Mouse (Mus musculus) lung, postnatal 4 days (tissue): ENCODE measurements around the gene Polr2f.
A peak's percentile ranks its signal among the peaks of the same experiment; 100 is the strongest.

Source experiments
- DNase-seq, 2 experiments: peaks; one replicate each; pipeline ENCODE4 v3.0.0; 2021

The Polr2f gene

DNA sequence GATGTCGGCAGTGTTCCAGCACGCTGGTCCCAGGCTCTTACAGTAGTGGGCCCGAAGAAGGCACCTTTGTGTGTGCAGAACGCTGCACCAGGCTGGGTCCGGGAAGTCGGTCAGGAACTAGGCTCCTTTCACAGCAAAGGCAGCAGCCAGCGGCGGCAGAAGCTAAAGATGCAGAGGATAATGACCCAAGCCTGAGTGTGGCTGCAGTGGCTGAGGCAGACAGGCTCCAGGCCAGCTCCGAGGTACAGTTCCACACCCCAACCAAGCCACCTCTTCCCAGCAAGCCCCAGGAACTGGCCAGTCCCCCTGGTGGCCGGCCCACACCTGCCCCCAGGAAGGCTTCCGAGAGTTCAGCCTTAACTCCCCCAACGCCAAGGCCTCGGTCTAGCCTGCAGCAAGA is 18.3 kb upstream of the Polr2f start:
- no peak for DNase-seq

DNA sequence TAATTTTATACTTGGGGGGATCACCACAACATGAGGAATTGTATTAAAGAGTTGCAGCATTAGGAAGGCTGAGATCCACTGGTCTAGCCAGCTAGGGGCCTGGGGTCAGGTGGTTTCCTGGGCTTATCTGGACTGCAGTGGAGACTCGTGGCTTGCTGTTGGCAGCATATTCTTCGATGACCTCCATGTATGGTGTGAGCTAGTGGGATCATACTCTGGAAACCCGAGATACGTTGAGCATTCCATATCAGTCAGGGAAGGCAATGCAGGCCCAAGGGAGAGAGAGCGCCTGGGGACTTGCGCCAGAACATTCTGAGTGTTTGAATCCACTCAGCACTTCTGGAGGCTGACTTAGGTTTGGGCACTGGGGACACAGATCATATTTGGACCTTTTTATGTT is 17.1 kb upstream of the Polr2f start:
- no peak for DNase-seq

DNA sequence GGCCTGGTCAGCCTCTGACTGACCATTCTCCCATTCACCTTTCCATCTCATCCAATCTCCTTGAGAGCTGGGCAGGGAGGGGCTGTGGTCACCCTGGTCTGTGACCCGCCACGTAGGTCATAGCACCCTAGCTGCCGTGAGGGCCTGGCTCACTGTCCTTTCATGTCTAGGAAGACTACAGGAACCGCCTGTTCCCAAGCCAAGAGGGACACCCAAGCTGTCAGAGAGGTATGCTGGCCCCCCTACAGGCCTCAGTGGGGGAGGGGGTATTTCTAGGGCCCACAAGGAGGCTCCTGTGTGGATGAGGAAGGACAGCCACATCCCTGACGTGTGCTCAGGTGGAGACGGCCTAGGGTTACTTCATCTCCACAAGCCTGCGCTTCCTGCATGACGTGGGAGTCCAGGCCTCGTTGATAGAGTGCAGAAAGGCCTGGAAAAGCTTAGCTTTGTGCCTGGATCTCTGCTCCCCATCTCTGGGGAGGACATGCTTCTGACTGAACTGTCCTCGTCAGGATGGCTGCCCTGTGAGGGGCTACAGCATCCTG is 16.4 kb upstream of the Polr2f start:
- no peak for DNase-seq

- DNase-seq: peak in 1 of 2 experiments; percentile 70
Measured at GRCm38 (mm10) chr15:79126217-79126932, 14.4 kb upstream of the Polr2f start.

DNA sequence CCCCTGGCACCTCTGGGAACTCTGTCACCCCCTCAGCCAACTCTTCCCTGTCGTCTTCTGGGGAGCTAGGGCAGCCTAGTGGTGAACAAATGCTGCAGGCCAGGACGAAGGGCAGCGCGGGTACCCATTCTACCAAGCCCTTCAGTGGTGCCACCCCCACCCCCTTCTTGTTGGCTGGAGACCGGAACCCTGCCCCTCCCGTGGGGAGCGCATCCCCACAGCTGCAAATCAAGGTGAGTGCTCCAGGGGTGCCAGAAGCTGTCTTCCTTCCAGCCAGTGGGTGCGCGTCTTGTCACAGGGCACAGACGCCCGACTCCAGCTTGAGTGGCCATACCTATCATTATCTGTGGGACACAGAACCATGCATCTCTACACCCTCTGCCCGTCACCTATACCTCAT is 13.7 kb upstream of the Polr2f start:
- DNase-seq: no peak

DNA sequence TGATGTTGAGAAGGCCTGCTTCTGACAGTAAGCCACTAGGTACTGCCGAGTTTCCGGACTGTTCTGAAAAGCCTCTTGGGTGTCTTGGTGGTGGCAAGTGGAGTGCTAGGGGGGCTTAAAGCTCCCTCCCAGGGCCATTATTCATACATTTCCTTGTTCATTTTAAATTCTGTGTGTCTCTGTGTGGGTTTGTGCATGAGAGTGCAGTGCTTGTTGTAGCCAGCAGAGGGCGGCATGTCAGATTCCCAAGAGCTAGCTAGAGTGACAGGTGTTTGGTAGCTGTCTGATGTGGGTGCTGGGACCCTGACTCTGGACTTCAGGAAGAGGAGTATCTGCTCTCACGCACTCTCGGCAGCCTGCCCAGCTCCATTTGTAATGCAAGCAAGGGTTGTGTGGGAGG is 12.6 kb upstream of the Polr2f start:
- DNase-seq: no peak

DNA sequence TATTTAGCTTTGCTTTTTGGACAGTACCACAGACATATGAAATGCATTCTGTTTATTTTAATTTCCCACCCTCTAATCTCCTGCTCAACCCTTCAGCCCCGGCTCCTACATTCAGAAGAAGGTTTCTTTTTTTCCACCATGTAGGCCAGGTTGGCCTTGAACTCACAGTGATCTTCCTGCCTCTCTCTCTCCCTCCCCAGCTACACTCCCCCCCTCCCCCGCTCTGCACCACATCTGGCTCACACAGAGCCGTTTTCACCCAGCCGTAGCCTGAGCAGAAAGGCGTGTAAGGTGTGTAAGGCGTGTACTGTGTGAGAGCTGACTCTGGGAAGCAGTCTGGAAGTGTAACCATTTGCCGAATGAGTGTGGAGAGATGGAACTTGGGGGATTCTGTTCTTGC is 11.5 kb upstream of the Polr2f start:
- DNase-seq: no peak

DNA sequence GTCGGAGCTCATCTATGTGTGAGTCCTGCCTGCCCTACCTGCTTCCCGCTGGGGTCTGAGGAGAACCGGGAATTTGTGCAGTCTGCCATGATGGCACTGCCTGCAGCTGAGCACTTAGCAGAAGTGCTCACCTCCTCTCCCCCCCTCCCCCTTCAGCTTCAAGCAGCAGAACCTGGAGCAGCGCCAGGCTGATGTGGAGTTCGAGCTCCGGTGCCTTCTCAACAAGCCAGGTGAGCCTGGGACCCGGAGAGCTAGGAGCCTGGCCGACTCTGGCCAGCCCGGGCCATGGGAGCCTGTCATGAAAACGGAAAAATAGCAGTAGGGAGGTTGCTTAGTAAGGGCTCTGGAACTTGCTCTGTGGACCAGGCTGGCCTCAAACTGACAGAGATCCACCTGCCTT is 10.0 kb upstream of the Polr2f start:
- DNase-seq: peak; percentile 59 to 77

DNA sequence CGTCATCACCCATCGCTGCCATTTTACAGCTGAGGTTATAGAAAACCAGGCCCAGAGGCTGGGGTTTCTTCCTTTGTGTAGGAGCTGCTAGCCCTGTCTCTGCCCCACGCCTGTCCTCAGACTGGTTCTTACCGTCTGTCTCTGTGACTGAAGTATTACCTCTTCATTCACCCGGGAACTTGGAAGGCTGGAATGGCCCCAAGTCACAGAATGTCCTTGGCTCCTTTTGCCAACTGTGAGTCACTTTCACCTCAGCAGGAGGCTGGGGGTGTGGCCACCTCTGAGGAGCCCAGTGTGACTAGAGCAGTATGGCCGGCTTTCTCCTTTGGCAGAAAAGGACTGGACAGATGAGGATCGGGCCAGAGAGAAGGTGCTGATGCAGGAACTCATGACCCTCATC is 9.4 kb upstream of the Polr2f start:
- peak; percentile 76 to 84 for DNase-seq

- DNase-seq: peak; percentile 37 to 59
Measured at GRCm38 (mm10) chr15:79133191-79133661, 7.6 kb upstream of the Polr2f start.

DNA sequence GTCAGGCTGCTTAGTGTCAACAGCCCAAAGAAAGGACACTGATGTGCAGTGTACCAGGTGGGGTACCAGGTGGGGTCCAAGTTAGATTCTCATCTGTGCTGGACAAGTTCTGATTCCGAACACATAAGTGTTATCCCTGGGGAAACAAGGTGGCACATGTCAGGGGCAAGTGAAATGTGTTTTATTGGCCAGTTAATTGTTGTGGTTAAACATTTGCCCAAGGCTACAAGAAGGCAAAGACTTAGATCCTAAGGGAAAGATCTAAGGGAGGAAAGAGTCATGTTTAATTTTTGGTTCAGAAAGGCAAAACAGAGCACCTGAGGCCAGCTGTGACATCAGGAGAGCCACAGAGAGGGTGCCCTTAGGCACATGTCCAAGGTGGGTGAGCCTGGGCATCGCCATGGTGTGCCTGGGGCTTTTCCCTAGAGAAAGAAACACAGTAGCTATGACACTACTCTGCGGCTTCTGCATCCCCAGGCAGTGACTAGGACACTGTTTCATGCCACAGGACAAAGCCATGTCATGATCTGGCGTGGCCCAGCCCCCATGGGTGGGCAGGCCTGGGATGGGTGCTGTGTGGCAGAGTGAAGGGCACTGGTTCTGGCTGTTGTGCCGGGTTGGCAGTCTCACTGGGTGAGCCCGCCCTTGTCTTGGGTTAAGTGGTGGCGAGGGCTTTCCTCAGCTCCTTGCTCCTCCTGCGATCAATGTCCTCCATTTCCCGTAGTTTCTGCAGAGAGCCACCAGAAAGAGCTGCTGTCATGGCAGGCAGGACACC is 6.1 kb upstream of the Polr2f start:
- DNase-seq: no peak

GRCm38 (mm10) chr15:79135332-79135731 is 5.5 kb upstream of the Polr2f start:
- no peak for DNase-seq

GRCm38 (mm10) chr15:79135783-79136575 is 4.8 kb upstream of the Polr2f start:
- peak in 1 of 2 experiments; percentile 44 for DNase-seq

GRCm38 (mm10) chr15:79139640-79140039 is 1.2 kb upstream of the Polr2f start:
- DNase-seq: no peak

GRCm38 (mm10) chr15:79141566-79141917 is 733 bp downstream of the Polr2f start:
- DNase-seq: no peak

DNA sequence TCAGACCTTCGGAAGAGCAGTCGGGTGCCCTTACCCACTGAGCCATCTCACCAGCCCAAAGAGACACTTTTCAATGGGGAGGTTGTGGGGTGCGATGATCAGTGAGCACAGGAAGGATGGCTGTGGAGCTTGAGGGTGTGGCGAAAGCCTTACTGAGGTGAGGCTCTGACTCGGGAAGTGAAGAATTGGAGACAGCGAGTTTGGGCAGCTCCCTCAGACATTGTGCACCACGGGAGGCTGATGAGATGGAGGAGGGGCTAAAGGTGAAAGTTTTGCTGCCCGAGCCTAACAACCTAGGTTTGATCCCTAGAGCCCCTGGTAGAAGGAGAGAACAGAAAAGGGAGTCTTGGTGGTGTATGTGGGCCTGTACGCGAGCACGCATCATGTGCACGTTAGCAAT is 2.5 kb downstream of the Polr2f start:
- no peak for DNase-seq

GRCm38 (mm10) chr15:79144021-79144420 is 3.2 kb downstream of the Polr2f start:
- no peak for DNase-seq

DNA sequence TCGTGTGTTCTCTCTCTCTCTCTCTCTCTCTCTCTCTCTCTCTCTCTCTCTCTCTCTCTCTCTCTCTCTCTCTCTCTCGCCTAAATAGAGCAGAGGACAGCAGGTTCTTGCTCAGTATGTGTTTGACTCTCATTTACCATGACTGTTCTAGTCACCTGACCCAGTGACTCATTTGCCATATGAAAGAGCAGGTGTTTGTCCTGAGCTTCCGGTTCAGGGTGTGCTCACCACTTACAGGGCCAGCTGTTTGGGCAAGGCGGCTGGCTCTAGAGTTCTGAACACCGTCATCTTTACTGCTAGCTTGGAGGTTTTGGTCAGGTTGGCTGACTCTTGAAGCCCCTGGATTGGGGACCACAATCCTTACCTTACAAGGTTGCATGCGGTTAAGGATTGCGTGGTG is 4.7 kb downstream of the Polr2f start:
- DNase-seq: no peak

DNA sequence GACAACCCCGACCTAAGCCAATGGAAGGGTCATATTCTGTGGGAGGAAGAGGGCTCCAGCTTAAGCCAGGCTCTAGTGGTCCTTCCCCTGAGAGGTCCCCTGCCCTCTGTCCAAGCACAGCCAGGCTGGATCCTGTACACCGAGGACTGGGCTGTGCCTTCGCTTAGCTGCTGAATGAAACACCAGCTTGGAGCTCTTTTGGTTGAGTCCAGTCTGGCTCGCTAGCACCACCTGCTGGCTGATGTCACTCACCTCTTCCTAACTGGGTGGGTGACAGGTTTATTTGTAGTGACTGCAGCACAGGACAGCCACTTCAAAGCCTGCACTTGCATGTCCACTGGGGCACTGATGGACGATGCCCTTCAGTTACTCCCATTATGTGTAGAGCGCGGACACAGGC is 7.7 kb downstream of the Polr2f start:
- peak; percentile 82 to 88 for DNase-seq

DNA sequence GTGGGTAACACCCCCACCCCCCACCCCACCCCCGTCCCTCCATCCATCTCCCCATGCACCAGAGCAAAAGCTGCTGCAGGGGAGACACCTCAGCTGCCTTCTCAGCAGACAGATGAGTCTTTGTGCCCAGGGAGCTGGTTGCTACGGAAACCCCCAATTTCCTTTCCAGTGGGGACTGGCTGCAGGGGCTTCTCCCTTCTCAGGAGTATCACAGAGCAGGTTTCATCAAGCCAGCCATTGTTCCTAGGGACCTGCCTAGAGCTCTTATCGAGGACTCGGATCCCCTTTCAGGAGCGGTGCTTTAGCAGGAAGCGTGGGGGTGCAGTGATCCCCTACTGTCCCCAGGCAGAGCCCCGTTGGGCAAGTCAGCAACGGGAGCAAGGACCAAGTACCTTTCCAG is 11.1 kb downstream of the Polr2f start:
- DNase-seq: no peak

DNA sequence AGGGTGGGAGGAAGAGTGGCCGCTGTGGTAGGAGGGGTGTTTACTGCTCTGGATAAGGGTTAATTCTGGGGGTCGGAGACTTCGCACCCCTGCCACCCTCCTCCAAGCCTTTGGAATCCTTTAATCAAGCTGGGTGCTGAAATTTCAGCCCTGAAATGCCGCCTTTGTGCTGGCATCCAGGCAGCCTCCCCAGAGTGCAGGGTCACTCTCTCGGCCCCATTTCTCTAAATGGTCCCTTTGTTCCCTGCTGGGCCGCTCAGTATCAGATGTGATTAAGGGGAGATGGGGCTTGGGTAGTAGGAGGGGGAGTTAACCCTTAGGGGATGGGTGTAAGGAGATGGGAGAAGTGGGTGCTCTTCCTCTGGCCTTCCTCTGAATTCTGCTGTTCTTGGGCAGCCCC is 11.9 kb downstream of the Polr2f start:
- no peak for DNase-seq

- DNase-seq: no peak
Measured at GRCm38 (mm10) chr15:79155572-79155971, 14.8 kb downstream of the Polr2f start.

DNA sequence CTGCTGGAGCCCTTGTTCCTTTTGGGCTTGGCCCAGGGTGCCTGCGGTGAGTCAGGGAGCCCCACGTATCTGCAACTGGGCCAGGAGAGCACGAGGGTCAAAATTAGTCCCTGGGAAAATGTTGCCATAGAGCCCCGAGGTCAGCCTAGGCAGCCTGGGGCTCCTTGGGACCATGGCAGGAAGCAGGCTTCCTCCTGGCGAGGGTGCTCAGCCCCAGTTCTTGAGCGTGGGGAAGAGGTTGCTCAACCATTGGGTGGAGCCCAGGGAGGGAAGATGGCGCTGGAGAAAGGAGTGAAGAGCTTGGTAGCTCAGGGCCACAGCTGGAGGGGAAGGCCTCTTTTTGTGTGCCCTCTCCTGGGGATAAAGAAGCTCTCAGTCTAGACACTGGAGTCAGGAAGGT is 21.5 kb downstream of the Polr2f start:
- DNase-seq: no peak
